Mouse (Mus musculus) hindbrain, embryonic 16.5 days (tissue): ENCODE measurements around the gene Serpini1. TPM values are rescaled to one million over a fixed set of nuclear protein-coding genes. Genes with fewer than 3 reads are reported as not detected.

Experiments used
- ATAC-seq: fragments of 200-750 bp; cut with Nextera tagmentation; 2 replicates; pipeline ENCODE4 v1.8.0; 2017; ENCODE audit warnings: moderate TSS enrichment, moderate library complexity
- H3K27ac ChIP-seq: fragments of 300-500 bp; sonication (generic); 2 replicates; pipeline ENCODE4 v1.5.1; 2014; ENCODE audit warnings: low read depth, mild to moderate bottlenecking, control low read depth, low read length, moderate library complexity
- H3K27me3 ChIP-seq: fragments of 300-500 bp; sonication (generic); replicated peaks from 2 replicates; pipeline ENCODE4 v1.6.1; 2014; ENCODE audit warnings: low read length; ENCODE audit not compliant: control insufficient read depth, insufficient read depth
- H3K36me3 ChIP-seq: fragments of 300-500 bp; sonication (generic); 2 replicates; pipeline ENCODE4 v1.6.1; 2014; ENCODE audit warnings: mild to moderate bottlenecking, low read length, moderate library complexity, mixed read lengths; ENCODE audit not compliant: control insufficient read depth, insufficient read depth
- H3K4me1 ChIP-seq: fragments of 300-500 bp; sonication (generic); 2 replicates; pipeline ENCODE4 v1.6.1; 2014; ENCODE audit warnings: low read depth, low read length; ENCODE audit not compliant: control insufficient read depth, insufficient read depth
- H3K4me2 ChIP-seq: fragments of 300-500 bp; sonication (generic); 2 replicates; pipeline ENCODE4 v1.6.1; 2014; ENCODE audit warnings: mild to moderate bottlenecking, low read length, control low read depth, moderate library complexity
- H3K4me3 ChIP-seq: fragments of 300-500 bp; sonication (generic); 2 replicates; pipeline ENCODE4 v1.5.1; 2014; ENCODE audit warnings: mild to moderate bottlenecking, low read length, control low read depth, moderate library complexity
- H3K9ac ChIP-seq: fragments of 300-500 bp; sonication (generic); 2 replicates; pipeline ENCODE4 v1.6.1; 2014; ENCODE audit warnings: low read depth, mild to moderate bottlenecking, control low read depth, low read length, moderate library complexity
- H3K9me3 ChIP-seq: fragments of 300-500 bp; sonication (generic); 2 replicates; pipeline ENCODE4 v1.6.1; 2014; ENCODE audit warnings: mild to moderate bottlenecking, low read length, moderate library complexity; ENCODE audit not compliant: control insufficient read depth
- WGBS: fragments of 180-500 bp; shearing (Covaris S2); extraction: QIAGEN DNeasy Blood & Tissue Kit; methylation state at CpG from one replicate; pipeline ENCODE4 v1.1.7; 2014; 5-methylcytosine and 5-hydroxymethylcytosine counted together
- polyA plus RNA-seq: library from polyadenylated mRNA; unstranded; fragments of >200 nt; fragmentation: Nextera tagmentation; extraction: Ambion mirVana; gene quantifications from 2 replicates; pipeline ENCODE4 v1.2.1, GENCODE M21; 2015

Gene Serpini1
- polyA plus RNA-seq, 1 experiment from 2014 or later = 186 TPM

- H3K4me3 ChIP-seq = no peak overlapping the region
- H3K9me3 ChIP-seq = no peaks in the 10 kb centered on the region
- H3K36me3 ChIP-seq = no peaks in the 10 kb centered on the region
- no peaks in the 10 kb centered on the region for H3K27me3 ChIP-seq
- no peak overlapping the region for H3K9ac ChIP-seq
- 74% methylated on average over 1 of the region's 1 CpGs for WGBS
- no peak for ATAC-seq
- no peaks in the 10 kb centered on the region for H3K4me1 ChIP-seq
- no peak overlapping the region for H3K27ac ChIP-seq
- H3K4me2 ChIP-seq = no peak overlapping the region
Observed at GRCm38 (mm10) chr3:75692088-75692487, 134.7 kb downstream of the Serpini1 start.

Other genes starting within 250 kb of the Serpini1 start
- 0.37 and 0.44 TPM in 2 replicates for gene Wdr49, start 75.4 kb upstream of the Serpini1 start, polyA plus RNA-seq
- 69.7 and 75.8 TPM in 2 replicates for gene Pdcd10, start 691 bp upstream of the Serpini1 start, polyA plus RNA-seq
- not detected in 2 replicates for gene Gm29133, start 190.7 kb downstream of the Serpini1 start, polyA plus RNA-seq